Mouse (Mus musculus) stomach, postnatal 0 days (tissue): Measurements from ENCODE around the gene Doc2g.

Experiments used
- CTCF ChIP-seq: IDR thresholded peaks from 2 replicates; pipeline ENCODE4 v1.5.1; 2016; ENCODE audit warnings: antibody characterized with exemption, low read depth, mild to moderate bottlenecking, moderate library complexity
- EP300 ChIP-seq: optimal IDR thresholded peaks from 2 replicates; pipeline ENCODE3; 2016; ENCODE audit warnings: antibody characterized with exemption

DNA sequence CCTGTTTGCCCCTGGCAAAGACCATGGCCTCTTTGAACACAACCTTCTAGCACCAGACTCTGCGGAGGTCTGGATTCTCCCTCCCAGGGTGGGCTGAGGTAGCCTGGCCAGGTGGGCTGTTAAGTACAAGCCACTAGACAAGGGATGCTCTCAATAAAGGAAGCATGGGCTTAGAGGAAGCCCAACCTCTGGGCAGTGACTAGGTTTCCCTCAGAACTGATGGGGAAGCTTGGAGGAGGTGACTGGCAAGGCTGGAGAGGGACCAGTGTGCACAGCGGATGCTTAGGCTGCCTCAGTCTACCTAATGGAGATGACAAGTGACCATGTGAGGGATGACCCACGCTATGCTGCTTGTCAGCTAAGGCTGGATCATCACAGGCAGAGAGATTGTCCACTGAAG, 11.1 kb upstream of the Doc2g start:
- TF ChIP-seq EP300 (no peak), CTCF (no peak)
